Mouse (Mus musculus) neural tube, embryonic 12.5 days (tissue): Measurements from ENCODE around the gene Hvcn1. TPM values are rescaled to one million over a fixed set of nuclear protein-coding genes. Genes with fewer than 3 reads are reported as not detected.

ENCODE experiments used
- ATAC-seq: fragments of 200-750 bp; cut with Nextera tagmentation; 2 replicates; pipeline ENCODE4 v1.8.0; 2017; ENCODE audit warnings: low read depth, mild to moderate bottlenecking, moderate TSS enrichment, moderate library complexity; ENCODE audit not compliant: low FRiP score
- H3K27ac ChIP-seq: fragments of 300-500 bp; sonication (generic); 2 replicates; pipeline ENCODE4 v1.5.1; 2016
- H3K27me3 ChIP-seq: fragments of 300-500 bp; sonication (generic); replicated peaks from 2 replicates; pipeline ENCODE4 v1.6.1; 2016; ENCODE audit warnings: mild to moderate bottlenecking
- H3K36me3 ChIP-seq: fragments of 300-500 bp; sonication (generic); 2 replicates; pipeline ENCODE4 v1.6.1; 2016; ENCODE audit warnings: mild to moderate bottlenecking
- H3K4me1 ChIP-seq: fragments of 300-500 bp; sonication (generic); 2 replicates; pipeline ENCODE4 v1.6.1; 2016
- H3K4me2 ChIP-seq: fragments of 300-500 bp; sonication (generic); replicated peaks from 2 replicates; pipeline ENCODE4 v1.6.1; 2016; ENCODE audit warnings: mild to moderate bottlenecking
- H3K4me3 ChIP-seq: fragments of 300-500 bp; sonication (generic); 2 replicates; pipeline ENCODE4 v1.5.1; 2016
- H3K9ac ChIP-seq: fragments of 300-500 bp; sonication (generic); 2 replicates; pipeline ENCODE4 v1.6.1; 2016; ENCODE audit warnings: mild to moderate bottlenecking
- H3K9me3 ChIP-seq: fragments of 300-500 bp; sonication (generic); 2 replicates; pipeline ENCODE4 v1.6.1; 2016; ENCODE audit warnings: mild to moderate bottlenecking
- WGBS: fragments of 180-500 bp; shearing (Covaris S2); methylation state at CpG from one replicate; pipeline ENCODE4 v1.1.7; 2016; 5-methylcytosine and 5-hydroxymethylcytosine counted together
- polyA plus RNA-seq: library from polyadenylated mRNA; unstranded; fragments of >200 nt; fragmentation: Nextera tagmentation; extraction: Ambion mirVana; gene quantifications from 2 replicates; pipeline ENCODE4 v1.2.1, GENCODE M21; 2016

The Hvcn1 gene
- polyA plus RNA-seq, 1 experiment from 2014 or later, result 4.9 TPM

DNA sequence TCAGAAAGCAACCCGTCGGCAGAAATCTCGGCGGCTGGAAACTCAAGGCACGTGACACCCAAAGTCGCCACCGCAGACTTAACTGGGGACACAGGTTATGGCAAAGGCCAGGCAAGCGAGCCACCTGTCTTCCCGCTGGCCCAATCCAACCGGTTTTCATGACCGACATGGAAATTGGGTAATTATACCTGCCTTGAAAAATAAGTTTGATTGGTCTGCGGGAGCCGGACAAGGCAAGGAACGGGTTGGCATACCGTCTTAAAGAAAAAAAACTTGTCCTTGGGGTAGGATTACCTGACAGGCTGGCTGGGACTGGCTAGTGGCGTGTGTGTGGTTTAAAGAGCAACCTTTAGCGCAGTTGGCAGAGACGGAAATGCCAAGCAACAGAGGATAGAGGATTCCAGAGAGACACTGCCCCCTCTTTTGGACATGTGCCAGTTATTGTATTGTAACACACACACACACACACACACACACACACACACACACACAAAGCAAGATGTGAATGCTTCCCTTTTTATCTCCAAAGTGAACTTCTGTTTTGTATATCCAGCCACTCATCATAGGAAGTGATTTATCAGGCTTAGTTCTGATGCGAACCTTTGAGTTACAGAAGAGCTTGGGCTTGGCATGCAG, 74.3 kb downstream of the Hvcn1 start:
- Histone ChIP-seq H3K9me3 (no peaks in the 10 kb centered on the region), H3K4me3 (no peak overlapping the region), H3K4me2 (no peak overlapping the region), H3K4me1 (peaks cover 10% of the 10 kb centered on the region), H3K27ac (no peak overlapping the region), H3K36me3 (no peaks in the 10 kb centered on the region), H3K9ac (no peak overlapping the region), H3K27me3 (no peaks in the 10 kb centered on the region; the same call in 1 of the 2 replicates)
- WGBS, result 46% methylated on average over 19 of the region's 19 CpGs
- no peak for ATAC-seq

- peak overlapping the region; percentile 78 for H3K4me2 ChIP-seq
- 31% methylated on average over 2 of the region's 2 CpGs for WGBS
- H3K27ac ChIP-seq, result no peak overlapping the region
Observed at GRCm38 (mm10) chr5:122283828-122284182, 77.2 kb downstream of the Hvcn1 start.

GRCm38 (mm10) chr5:122284183-122285028, 77.8 kb downstream of the Hvcn1 start, which contains the start of gene Pptc7:
Pptc7 (plus strand) TSS chr5:122284365.
- ATAC-seq, result peak; percentile 95
- Histone ChIP-seq H3K36me3 (peaks cover 14% of the 10 kb centered on the region), H3K9ac (peak within 1 kb of the TSS; percentile 94), H3K9me3 (no peaks in the 10 kb centered on the region), H3K4me3 (peak within 1 kb of the TSS; percentile 97), H3K4me1 (peaks cover 13% of the 10 kb centered on the region), H3K4me2 (peak within 1 kb of the TSS; percentile 78), H3K27me3 (no peaks in the 10 kb centered on the region; the same call in 1 of the 2 replicates), H3K27ac (peak within 1 kb of the TSS; percentile 74; the same call in 1 of the 2 replicates)
- under 1% methylated on average over 114 of the region's 114 CpGs for WGBS

More at GRCm38 (mm10) chr5:122283828-122284182, 77.2 kb downstream of the Hvcn1 start:
- peaks cover 11% of the 10 kb centered on the region for H3K36me3 ChIP-seq
- 0 out of 2 replicates have a peak overlapping the region, but pooled peaks have one; percentile 97 for H3K4me3 ChIP-seq
- H3K9ac ChIP-seq, result no peak overlapping the region
- no peak for ATAC-seq
- no peaks in the 10 kb centered on the region; the same call in 1 of the 2 replicates for H3K27me3 ChIP-seq
- no peaks in the 10 kb centered on the region for H3K9me3 ChIP-seq
- peaks cover 13% of the 10 kb centered on the region for H3K4me1 ChIP-seq

DNA sequence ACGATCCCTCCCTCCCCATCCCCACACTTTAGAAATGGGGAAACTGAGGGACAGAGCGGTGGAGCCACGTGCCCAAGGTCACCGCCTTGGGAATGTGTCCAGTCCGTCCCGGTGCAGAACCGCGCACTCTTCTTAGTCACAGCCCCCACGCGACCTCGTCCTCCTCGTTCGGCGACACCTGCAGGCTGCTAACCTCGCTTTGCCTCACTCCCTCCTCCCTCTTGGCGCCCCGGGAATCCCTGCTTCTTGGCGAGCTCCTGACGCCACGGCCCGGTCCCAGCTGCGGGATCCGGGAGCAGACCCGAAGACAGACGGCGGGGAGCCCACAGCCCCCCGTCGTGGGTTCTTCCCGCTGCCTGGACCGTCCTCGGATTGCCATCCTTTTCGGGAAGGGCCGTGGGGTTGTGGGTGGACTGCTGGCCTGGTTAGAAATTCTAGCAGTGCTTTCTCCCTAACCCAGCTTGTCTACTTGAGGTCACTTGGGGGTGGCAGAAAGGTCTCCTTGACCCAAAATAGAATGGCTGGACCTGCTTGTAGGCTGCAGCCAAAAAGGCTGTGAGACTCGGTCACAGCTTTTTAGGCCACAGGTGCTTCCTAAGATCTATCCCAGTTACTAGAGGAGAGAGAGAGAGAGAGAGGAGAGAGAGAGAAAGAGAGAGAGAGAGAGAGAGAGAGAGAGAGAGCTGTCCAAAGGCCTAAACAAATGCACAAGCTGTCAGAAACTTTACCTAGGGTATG, 78.6 kb downstream of the Hvcn1 start:
- peaks cover 13% of the 10 kb centered on the region for H3K4me1 ChIP-seq

GRCm38 (mm10) chr5:122285767-122286150, 79.2 kb downstream of the Hvcn1 start:
- no peak for ATAC-seq
- no peaks in the 10 kb centered on the region; the same call in 1 of the 2 replicates for H3K27me3 ChIP-seq

More for the DNA sequence above, 78.6 kb downstream of the Hvcn1 start:
- Histone ChIP-seq H3K9ac (peak overlapping the region; percentile 94), H3K9me3 (no peaks in the 10 kb centered on the region), H3K4me2 (peak overlapping the region; percentile 78), H3K4me3 (peak overlapping the region; percentile 97), H3K27me3 (no peaks in the 10 kb centered on the region; the same call in 1 of the 2 replicates), H3K36me3 (peaks cover 14% of the 10 kb centered on the region), H3K27ac (peak overlapping the region; percentile 74; the same call in 1 of the 2 replicates)
- no peak for ATAC-seq
- 1% methylated on average over 34 of the region's 34 CpGs for WGBS

DNA sequence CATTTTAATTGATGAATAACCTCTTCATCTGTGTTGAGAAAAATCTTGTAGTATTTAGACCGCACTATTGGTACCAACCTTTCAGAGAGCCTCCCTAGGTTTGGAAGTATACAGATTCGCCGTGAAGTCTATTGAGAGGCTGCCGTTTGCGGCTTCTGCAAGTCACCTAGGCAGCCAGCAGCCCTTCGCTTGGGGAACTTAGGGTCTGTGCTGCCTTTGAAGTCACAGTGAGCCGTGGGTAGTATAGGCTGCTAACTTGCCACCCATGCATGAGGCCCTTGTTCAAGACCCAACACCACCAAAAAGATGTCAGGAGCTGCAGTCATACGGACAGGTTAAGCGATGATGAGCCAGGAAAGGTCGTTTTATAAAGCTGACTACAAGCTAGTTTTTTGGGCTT, 79.6 kb downstream of the Hvcn1 start:
- peak overlapping the region; percentile 78 for H3K4me2 ChIP-seq
- 80% methylated on average over 10 of the region's 10 CpGs for WGBS

More at GRCm38 (mm10) chr5:122285767-122286150, 79.2 kb downstream of the Hvcn1 start:
- 59% methylated on average over 7 of the region's 7 CpGs for WGBS
- H3K4me1 ChIP-seq, result peaks cover 13% of the 10 kb centered on the region
- H3K4me2 ChIP-seq, result peak overlapping the region; percentile 78
- no peaks in the 10 kb centered on the region for H3K9me3 ChIP-seq
- H3K27ac ChIP-seq, result no peak overlapping the region
- no peak overlapping the region for H3K9ac ChIP-seq
- H3K36me3 ChIP-seq, result peaks cover 14% of the 10 kb centered on the region
- peak overlapping the region; percentile 97; the same call in 1 of the 2 replicates for H3K4me3 ChIP-seq

GRCm38 (mm10) chr5:122287026-122287425, 80.4 kb downstream of the Hvcn1 start:
- 98% methylated on average over 4 of the region's 4 CpGs for WGBS
- ATAC-seq, result no peak
- Histone ChIP-seq H3K9me3 (no peaks in the 10 kb centered on the region), H3K4me3 (no peak overlapping the region), H3K4me1 (peaks cover 13% of the 10 kb centered on the region), H3K36me3 (peaks cover 14% of the 10 kb centered on the region), H3K27me3 (no peaks in the 10 kb centered on the region), H3K9ac (no peak overlapping the region), H3K4me2 (no peak overlapping the region), H3K27ac (no peak overlapping the region)

More for the DNA sequence above, 79.6 kb downstream of the Hvcn1 start:
- Histone ChIP-seq H3K4me3 (no peak overlapping the region), H3K27me3 (no peaks in the 10 kb centered on the region; the same call in 1 of the 2 replicates), H3K27ac (no peak overlapping the region), H3K9me3 (no peaks in the 10 kb centered on the region), H3K36me3 (peaks cover 14% of the 10 kb centered on the region), H3K4me1 (peaks cover 13% of the 10 kb centered on the region), H3K9ac (no peak overlapping the region)
- ATAC-seq, result no peak

- no peak overlapping the region for H3K4me3 ChIP-seq
- 86% methylated on average over 4 of the region's 4 CpGs for WGBS
Observed at GRCm38 (mm10) chr5:122288147-122288811, 81.7 kb downstream of the Hvcn1 start.

DNA sequence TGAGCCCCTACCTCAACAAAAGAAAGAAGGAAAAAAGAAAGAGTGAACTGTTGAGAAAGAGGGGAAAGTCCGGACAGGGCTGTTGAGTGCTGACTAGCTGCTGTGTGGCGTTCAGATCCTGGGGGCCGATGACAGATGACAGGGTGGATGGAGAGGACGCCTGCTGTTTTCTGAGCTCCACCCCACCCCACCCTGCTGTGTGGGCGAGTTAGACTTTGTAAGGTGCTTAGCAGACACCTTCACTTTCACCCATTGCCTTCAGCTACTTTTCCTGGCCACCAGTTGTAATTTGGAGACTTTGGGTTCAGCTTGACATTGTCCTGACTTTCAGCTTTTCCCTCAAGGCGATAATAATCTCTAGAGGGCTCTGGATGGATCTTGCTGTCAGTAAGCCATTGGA, 84.5 kb downstream of the Hvcn1 start:
- 57% methylated on average over 6 of the region's 6 CpGs for WGBS
- Histone ChIP-seq H3K36me3 (peaks cover 14% of the 10 kb centered on the region), H3K4me1 (peaks cover 16% of the 10 kb centered on the region; the same call in 1 of the 2 replicates), H3K27ac (no peak overlapping the region), H3K9me3 (no peaks in the 10 kb centered on the region), H3K9ac (no peak overlapping the region), H3K4me2 (no peak overlapping the region), H3K4me3 (no peak overlapping the region), H3K27me3 (no peaks in the 10 kb centered on the region)
- ATAC-seq, result no peak

More at GRCm38 (mm10) chr5:122288147-122288811, 81.7 kb downstream of the Hvcn1 start:
- no peaks in the 10 kb centered on the region for H3K27me3 ChIP-seq
- no peak overlapping the region for H3K9ac ChIP-seq
- no peak for ATAC-seq
- peaks cover 14% of the 10 kb centered on the region for H3K36me3 ChIP-seq
- H3K27ac ChIP-seq, result no peak overlapping the region
- no peaks in the 10 kb centered on the region for H3K9me3 ChIP-seq
- no peak overlapping the region for H3K4me2 ChIP-seq
- peaks cover 13% of the 10 kb centered on the region for H3K4me1 ChIP-seq
